Mouse (Mus musculus) megakaryocyte, embryonic 14.5 days (primary cell): ENCODE measurements around the gene Ccdc63.

ENCODE experiments used
- FLI1 ChIP-seq: IDR thresholded peaks from 2 replicates; pipeline ENCODE4 v1.6.1; 2012; ENCODE audit warnings: low read length, inconsistent platforms, mixed read lengths
- GATA1 ChIP-seq: IDR thresholded peaks from 3 replicates; pipeline ENCODE4 v1.6.1; 2012; ENCODE audit warnings: mixed read lengths, low read length, inconsistent platforms, borderline replicate concordance

DNA sequence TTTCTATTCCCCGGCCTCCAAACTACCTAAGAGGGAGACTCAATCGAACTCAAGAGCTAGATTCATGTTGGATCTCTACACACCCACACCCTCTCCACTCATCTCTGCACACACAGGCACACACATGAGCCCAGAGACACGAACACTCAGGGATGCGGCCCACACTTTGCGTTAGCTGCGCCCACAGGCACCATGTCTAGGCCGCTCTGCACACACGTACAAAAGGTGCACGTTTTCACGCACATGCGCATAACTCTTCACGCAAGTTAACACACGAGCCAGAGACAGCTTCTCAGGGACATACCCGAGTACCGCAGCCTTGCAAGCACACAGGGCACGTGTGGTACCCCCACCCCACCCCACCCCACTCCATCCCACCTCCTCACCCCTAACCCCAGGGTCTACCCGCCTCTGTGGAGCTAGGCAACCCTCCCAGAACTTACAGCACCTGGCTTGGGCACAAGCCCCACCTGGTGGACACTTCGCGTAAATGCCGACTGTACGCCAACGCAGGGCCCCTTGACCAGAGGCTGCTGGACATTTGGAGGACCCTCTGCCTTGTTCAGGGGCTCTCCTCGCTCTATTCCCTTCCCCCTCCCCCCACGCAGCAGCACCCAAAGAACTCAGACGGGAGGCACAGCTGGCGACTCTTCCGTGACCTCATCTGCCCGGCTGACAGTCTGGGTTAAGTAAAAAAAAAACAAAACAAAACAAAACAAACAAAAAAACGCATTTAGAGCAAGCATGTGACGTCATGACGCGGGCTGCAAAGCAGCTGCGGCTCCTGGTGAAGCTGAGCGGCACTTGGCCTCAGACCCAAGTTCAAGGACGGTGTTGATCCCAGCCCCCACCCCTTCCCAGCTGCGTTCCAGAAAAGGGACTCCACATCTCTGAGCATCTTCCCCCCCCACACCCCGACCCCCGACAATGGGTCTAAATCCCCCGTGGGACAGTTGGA lies 81.3 kb downstream of the Ccdc63 start:
- TF ChIP-seq FLI1 (no peak), GATA1 (no peak)
